Mouse (Mus musculus) ES-Bruce4 (cell line): ENCODE data around the gene Gzmm.

Source experiments
- CTCF ChIP-seq: IDR thresholded peaks from one replicate; pipeline ENCODE4 v1.8.1; 2011; ENCODE audit warnings: low read depth, low read length
- EP300 ChIP-seq: IDR thresholded peaks from 2 replicates; pipeline ENCODE4 v1.6.1; 2011; ENCODE audit warnings: low read depth, low read length; ENCODE audit not compliant: insufficient read depth
- POLR2A ChIP-seq: IDR thresholded peaks from one replicate; pipeline ENCODE4 v1.8.1; 2011; ENCODE audit warnings: low read length; ENCODE audit not compliant: insufficient read depth

DNA sequence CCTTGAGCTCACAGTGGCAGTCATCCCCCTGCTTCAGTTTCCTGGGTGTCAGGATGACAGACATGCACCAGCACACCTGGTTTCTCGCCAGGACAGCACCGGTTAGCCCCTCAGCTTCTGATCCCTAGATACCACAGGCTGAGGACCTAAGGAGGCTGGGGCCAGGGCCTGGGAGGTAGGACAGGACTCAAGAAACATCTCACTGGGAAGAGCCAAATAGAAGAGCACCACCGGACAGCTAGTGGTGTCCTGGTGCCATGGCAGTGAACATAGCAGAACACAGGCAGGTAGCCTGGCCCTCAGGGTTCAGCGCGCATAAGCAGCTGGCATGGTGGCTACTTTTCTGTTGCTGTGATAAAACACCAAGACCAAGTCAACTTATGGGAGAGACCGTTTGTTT lies 9.6 kb downstream of the Gzmm start:
- TF ChIP-seq POLR2A (no peak), CTCF (no peak), EP300 (no peak)
